Mouse (Mus musculus): ENCODE measurements around the gene Tmed6.

DNA sequence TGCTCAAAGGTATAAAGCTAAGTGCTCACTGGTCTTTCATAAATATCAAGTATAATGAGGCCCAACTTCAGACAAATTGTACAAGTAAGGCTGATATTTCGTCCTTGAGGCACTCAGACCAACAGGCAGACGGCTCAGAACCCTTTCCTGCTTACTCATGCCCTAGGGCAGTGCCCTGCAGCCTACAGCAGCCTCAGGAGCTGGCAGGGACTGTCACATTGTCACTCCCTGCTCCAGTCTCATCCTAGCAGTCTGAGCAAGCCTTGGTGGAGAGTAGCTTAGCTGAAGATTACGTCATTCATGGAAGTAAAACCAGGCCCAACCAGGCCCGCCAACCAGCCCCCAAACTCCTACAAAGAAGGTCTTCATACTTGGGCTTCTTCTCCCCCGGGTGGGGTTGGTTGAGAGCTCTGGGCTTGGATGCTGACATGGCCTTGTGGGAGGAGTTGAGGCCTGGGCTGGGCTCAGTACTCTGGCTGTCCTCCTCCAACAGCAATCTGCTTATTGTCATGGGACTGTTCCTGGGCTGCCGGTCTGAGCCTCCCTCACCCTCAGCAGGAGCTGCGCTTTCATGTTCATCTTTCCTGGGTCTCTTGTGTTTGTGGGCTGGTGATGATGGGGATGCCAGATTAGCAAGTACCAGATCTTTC lies 10.9 kb upstream of the Tmed6 start:
- TF ChIP-seq CTCF (IDR thresholded peaks at IDR 0.05; ENCODE audit: control insufficient read depth, insufficient read depth, insufficient read length), result no peak
- TF ChIP-seq MYOG (IDR thresholded peaks at IDR 0.05; ENCODE audit: control insufficient read depth, extremely low read depth, insufficient read length), result no peak
- TF ChIP-seq CEBPB (IDR thresholded peaks at IDR 0.05; ENCODE audit: low read depth), result no peak
- no peak for TF ChIP-seq MAX (IDR thresholded peaks at IDR 0.05)
